Comparison of ENCODE assay signal across 26 mouse cellular contexts in genomic region chr5:36990631-36991350, GRCm38 (mm10). TPM values are rescaled to one million over a fixed set of nuclear protein-coding genes. Genes with fewer than 3 reads are reported as not detected.
DNase-seq lines count a peak whose midpoint lies in the region; ATAC-seq and TF ChIP-seq lines count a peak whose summit lies in the region.
"Had no signal": no experiment of that assay in that cellular context is flagged by ENCODE, and none has a peak within 500 bp of the region (broad histone marks: within the 10 kb centered on the region; RNA-seq: fewer than 3 reads in every experiment).

No protein-coding gene starts in this region.

- no peak for ATAC-seq in frontal cortex, adult (ENCODE audit: low TSS enrichment)
- ATAC-seq: CD4-positive, CD25-positive, alpha-beta regulatory T cell, adult 4 months; forebrain, embryonic 14.5 days; forebrain, postnatal 0 days; hindbrain, embryonic 16.5 days; Patski had no signal

- WGBS in lung, adult 2 months, result 83% methylated on average over 3 of the region's 3 CpGs

- TF ChIP-seq POLR2A in lung, adult 2 months (IDR thresholded peaks at IDR 0.05; ENCODE audit: borderline replicate concordance, extremely low read depth, low read depth, low read length), result no peak

- no peak for TF ChIP-seq CTCF in lung, adult 2 months (IDR thresholded peaks at IDR 0.05; ENCODE audit: insufficient read depth, low read length)

- peak; percentile 47 for DNase-seq in kidney, postnatal 10 days
- no peak for DNase-seq in kidney, adult 11 months
- DNase-seq in lung, postnatal 10 days, result peak; percentile 14
- no peak for DNase-seq in lung, adult 2 months
- peak; percentile 44 for DNase-seq in brain, adult 2 months (ENCODE audit: low read depth, low spot score)
- DNase-seq: adrenal gland, postnatal 10 days; adrenal gland, postnatal 36 days; cerebellum, adult 11 months; cerebellum, adult 9-11 months; cerebellum, postnatal 25 days; gastrocnemius, postnatal 25 days; heart, adult 18-20 months; heart, postnatal 10 days; heart, postnatal 36 days had no signal

- H3K4me1 ChIP-seq in lung, adult 2 months (ENCODE audit: control insufficient read depth, insufficient read depth, low read length), result peaks cover 3% of the 10 kb centered on the region; the same call in 1 of the 2 replicates

- H3K4me3 ChIP-seq in lung, adult 2 months (replicated peaks; ENCODE audit: extremely low read depth, low read depth, low read length), result no peak overlapping the region
- H3K4me3 ChIP-seq: embryonic facial prominence, embryonic 12.5 days; embryonic facial prominence, embryonic 15.5 days; heart, embryonic 12.5 days; heart, embryonic 15.5 days; hindbrain, embryonic 10.5 days; hindbrain, embryonic 13.5 days had no signal

RNA-seq across cellular contexts. Expression of gene Wfs1, which starts 1.8 kb away (rescaled TPM):
- polyA plus RNA-seq in lung, adult 2 months (2012; rRNA removed), result 15.7 and 19.3 TPM in 2 replicates

Comparison
In these comparisons a context has a peak if more than half of its experiments do, and no peak if none do; other contexts are left out.
1. DNase-seq: peak in kidney, postnatal 10 days (single experiment), lung, postnatal 10 days (single experiment) and brain, adult 2 months (single experiment); none in kidney, adult 11 months (single experiment) and lung, adult 2 months (single experiment).